Mouse (Mus musculus) thymus, postnatal 36 days (tissue): Measurements from ENCODE around the gene Prdm1.

Experiments
- DNase-seq, 2 experiments: peaks; one replicate each; pipeline ENCODE4 v3.0.0; 2022; ENCODE audit warnings: mixed read lengths in 2 of 2

Gene Prdm1

DNA sequence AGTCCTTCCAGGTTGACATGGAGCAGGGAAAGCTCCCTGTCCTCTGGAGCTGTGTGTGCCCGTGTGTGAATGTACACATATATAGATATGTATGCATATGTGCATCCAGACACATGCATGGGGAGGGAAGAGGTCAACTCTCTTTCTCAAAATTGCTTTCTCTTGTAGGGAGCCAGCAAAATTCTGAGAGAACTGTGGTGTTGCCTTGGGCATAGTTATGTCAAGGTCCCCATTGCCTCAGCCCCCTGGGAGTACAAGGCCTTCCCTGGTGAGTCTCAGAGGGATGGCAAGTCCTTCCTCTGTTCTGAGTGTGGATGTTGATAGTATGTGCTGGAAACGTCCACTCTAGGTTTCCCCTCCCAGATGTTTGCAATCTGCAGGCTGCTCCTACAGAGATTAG, 109.4 kb downstream of the Prdm1 start:
- DNase-seq = no peak

DNA sequence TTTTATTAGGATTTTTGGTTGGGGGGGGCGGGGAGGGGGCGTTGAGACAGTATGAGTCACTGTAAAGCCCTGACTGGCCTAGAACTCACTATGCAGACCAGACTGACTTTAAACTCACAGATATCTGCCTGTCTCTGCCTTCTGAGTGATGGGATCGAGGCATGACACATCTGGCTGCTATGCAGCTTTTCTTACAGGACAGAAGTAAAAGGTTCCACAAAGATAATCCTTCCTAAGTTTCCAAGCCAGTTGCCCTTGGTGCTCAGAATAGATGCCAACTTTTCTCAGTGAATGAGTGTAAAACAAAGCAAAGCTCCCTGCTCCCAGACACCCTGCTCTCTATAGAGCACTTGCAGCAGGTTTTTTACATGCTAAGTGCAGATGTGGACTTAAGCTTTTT, 112.7 kb downstream of the Prdm1 start:
- no peak for DNase-seq

DNA sequence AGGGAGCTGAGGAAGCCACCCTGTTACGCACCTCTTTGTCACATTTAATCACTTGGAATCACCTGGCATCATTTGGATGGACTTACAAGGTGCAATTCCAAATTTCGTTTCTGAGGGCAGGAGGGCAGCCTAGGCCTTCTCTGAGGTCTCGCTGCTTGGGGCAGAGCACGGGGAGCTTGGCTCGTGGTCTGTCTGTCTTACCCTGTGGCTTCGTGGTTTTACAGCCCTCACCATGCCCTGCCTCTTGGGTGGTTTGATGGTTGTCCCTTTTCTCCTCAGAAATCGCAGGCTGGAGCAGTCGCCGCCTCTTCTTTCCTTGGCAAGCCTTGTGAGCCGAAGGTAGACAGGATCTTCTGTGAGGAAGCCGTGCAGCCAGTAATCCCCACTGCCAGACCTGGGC, 118.3 kb downstream of the Prdm1 start:
- DNase-seq = no peak

DNA sequence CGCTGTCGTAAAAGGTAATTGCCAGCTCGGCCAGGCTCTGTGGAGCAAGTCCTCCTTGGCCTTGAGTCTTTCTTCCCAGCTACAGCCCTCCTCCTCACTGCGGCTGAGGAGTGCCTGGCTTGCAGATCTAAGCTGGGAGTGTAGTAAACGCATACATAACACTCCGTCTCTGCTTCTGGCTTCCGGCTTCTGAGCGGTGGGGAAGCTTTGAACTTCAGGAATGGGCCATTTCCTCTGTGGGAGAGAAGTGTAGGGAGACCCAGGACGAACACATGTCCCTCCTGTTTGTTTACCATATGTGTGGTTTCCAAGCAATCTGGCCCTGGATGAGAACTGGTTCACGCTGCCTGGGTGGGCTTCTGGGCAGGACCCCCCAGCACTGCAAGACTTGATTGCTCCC, 119.2 kb downstream of the Prdm1 start:
- no peak for DNase-seq

DNA sequence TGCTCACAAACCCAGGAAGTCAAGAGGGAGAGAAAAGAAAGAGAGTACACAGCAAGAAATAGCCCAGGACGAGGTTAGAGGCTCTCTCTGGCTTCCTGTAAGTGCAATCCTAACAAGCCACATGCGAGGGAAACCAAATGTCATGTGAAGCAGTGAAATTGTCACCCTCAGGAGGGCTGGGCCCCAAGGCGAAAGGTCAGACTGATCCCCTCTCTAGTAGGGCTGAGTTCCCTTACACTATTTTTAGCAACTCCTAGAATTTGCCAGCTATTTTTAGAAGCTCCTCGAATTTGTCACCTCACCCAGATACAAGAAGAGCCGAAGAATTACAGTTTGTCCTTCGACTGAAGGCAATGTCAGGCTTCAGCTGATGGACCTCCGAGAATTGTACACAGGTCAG, 124.9 kb downstream of the Prdm1 start:
- DNase-seq = no peak

DNA sequence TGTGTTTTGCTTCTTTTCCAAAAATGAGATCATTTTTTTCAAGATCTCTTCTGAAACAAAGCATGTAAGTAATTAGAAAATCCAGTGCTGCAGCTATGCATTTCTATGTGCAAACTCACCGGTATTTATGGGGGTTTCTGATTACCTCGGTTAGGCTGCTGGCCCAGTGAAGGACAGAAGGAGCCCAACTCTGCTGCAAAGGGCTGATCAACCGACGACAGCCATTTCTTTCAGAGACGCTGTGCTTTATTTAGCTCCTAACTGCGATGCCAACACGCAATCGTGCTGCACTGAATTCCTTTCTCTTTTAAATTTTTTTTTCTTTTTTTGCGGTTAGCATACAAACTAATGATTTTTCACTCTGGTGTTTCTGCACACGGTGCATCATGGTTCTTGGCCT, 126.7 kb downstream of the Prdm1 start:
- no peak for DNase-seq

DNA sequence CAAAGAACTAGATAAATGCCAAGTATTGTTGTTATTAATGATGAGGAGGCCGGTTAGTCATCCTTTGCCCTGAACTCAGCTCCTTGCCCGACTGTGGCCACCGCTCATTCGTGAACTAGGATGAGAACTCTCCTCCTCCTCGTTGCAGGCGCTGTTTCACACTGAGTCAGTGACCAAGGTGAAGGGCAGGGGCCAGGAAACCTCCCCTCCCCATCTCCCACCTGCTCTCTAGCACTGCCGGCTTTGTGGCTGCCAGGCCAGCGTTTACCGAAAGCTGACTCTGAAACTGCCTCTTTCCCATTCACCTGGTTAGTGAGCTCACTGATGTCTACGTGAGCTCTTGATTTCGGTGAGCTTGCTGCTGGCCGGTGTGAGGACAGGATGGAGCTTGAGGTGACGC, 127.7 kb downstream of the Prdm1 start:
- no peak for DNase-seq

DNA sequence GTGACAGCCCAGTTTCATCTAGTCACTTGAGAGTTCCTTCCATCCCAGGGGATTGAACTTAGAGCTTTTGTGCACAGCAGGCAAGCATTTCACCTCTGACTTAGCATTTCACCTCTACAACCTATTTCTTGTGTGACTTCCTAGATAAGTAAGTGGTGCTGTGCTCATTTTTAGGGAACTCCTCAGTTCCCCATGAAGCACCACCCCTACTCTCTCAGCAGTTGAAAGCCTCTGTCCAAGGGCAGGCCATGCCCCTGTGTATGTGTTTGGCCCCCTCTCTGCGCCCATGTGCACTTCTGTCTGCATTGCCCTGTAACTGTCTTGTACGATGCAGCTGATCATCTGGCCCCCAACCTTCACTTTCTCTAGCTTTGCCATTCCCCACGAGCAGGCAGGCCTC, 128.2 kb downstream of the Prdm1 start:
- DNase-seq = no peak

DNA sequence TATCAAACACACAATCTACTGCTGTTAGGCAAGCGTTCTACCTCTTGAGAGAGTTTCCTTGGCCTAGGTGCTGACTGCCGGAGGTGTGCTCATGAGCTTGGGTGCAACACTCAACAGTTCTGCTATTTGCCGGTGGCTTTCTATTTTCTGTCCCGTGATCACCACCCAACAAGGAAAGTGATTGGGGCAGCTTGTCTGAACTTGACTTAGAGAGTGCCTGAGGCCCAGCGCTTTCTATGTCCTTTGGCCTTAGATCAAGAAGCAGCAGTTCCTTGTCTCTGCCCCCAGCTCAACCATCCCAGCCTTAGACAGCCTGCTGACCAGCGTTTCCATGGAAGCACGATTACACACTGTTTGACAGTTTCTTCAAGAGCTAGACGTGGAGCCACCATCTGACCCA, 135.4 kb downstream of the Prdm1 start:
- no peak for DNase-seq

DNA sequence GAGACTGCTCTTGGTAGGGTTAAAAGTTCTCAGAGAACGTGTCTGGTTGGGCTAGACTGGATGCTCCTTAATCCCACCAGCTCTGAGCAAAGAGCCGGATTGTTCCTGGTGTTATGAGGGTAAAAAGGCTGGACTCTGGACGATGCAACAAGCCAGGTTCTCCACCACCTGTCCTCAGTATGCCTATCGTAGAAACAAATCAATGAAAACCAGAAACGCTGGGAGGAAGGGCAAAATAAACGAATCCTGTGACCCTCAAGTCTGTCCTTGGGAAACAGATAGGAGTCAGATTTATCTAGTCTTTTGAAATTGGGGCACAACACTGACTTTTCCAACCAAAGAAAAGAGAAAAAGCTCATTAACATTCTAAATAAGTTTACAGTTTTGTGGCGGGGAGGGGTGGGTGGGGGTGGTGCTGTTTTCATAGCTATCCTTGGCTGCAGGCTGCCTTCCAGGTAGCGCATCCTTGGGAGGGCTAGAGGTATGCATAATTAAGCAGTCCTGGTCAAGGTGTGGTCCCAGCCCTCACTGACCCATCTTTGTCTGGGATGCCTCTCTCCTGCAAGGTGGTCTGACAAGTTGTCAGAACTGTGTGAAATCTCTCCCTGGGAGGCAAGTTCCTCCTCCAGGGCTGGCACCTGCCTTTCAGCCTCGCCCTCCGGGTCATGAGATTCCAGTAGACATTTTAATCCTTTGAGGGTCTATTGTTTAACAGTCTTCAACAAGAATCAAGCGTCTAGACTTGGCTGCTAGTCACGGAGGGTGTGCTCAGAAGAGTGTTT, 136.6 kb downstream of the Prdm1 start:
- no peak for DNase-seq

DNA sequence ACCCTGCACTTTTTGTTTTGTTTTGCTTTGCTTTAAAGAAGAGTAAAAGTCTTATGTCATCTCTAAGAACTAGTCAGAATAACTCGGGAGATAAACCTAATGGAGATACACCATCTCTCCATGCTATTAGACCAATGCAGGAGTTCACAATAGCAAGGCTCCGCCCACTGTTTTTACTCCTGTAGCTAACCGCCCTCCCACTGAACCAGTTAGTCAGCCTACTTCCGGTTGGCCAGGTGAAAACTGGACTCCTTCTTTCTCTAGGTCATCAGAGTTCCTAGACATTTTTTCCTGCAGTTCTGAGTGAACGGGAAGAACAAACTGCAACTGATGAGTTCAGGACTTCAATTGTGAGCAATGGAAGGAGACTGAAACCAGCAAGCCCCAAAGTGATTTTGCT, 138.0 kb downstream of the Prdm1 start:
- no peak for DNase-seq

DNA sequence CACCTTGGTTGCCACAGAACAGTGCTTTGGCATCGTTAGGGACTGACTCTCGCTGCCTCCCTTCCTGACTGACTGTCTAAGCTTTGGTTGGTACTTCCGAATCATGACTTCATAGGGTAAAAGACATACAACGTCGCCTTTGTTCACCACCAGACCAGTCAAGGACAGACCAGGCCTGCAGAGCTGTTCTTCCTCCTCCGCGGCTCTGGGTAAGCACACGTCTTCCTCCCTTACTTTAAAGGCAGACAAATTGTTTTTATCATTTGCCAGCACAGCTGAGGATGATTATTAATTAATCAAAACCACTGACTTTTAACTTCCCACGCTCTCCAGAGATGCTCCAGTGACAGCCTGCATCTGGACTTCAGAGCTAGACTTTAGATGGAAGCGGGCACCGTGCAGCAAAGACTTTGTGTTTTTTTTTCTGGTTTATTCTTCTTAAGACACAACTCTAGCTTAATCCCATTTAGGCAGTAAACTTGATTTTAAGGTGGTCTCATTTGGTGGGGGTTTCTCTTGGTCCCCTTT, 139.5 kb downstream of the Prdm1 start:
- DNase-seq = no peak
